Comparison of ENCODE assay signal across 18 mouse cellular contexts in genomic region chr12:86994166-86994565, GRCm38 (mm10). TPM values are rescaled to one million over a fixed set of nuclear protein-coding genes. Genes with fewer than 3 reads are reported as not detected.
DNase-seq lines count a peak whose midpoint lies in the region; ATAC-seq lines count a peak whose summit lies in the region.
"Had no signal": no experiment of that assay in that cellular context is flagged by ENCODE, and none has a peak within 500 bp of the region (broad histone marks: within the 10 kb centered on the region; RNA-seq: fewer than 3 reads in every experiment).

No protein-coding gene starts in this region.

- H3K27ac ChIP-seq in hindbrain, embryonic 15.5 days (replicated peaks), result 0 out of 2 replicates have a peak overlapping the region, but pooled peaks have one; percentile 4
- no peak overlapping the region for H3K27ac ChIP-seq in hindbrain, embryonic 12.5 days
- H3K27ac ChIP-seq: liver, embryonic 14.5 days had no signal

- no peak overlapping the region for H3K4me2 ChIP-seq in hindbrain, embryonic 15.5 days
- H3K4me2 ChIP-seq in hindbrain, embryonic 12.5 days (replicated peaks), result no peak overlapping the region
- H3K4me2 ChIP-seq: neural tube, embryonic 13.5 days had no signal

- peaks cover 4% of the 10 kb centered on the region; the same call in 1 of the 2 replicates for H3K27me3 ChIP-seq in hindbrain, embryonic 15.5 days
- H3K27me3 ChIP-seq in hindbrain, embryonic 12.5 days, result peaks cover 26% of the 10 kb centered on the region

- no peak for ATAC-seq in hindbrain, embryonic 15.5 days (ENCODE audit: low FRiP score, low read depth)
- ATAC-seq in hindbrain, embryonic 12.5 days (ENCODE audit: low FRiP score), result no peak
- ATAC-seq: forebrain, embryonic 14.5 days; hindbrain, embryonic 16.5 days; midbrain, embryonic 16.5 days had no signal

- H3K9me3 ChIP-seq in hindbrain, embryonic 15.5 days, result no peaks in the 10 kb centered on the region
- no peaks in the 10 kb centered on the region for H3K9me3 ChIP-seq in hindbrain, embryonic 12.5 days (replicated peaks)

- peak; percentile 58 for DNase-seq in testis, postnatal 10 days (ENCODE audit: low spot score)
- DNase-seq in testis, postnatal 14 days (ENCODE audit: low spot score), result no peak
- DNase-seq in embryo, embryonic 9.5 days (ENCODE audit: extremely low spot score), result peak; percentile 33
- DNase-seq in right cerebral cortex, postnatal 36 days (ENCODE audit: low spot score in 2 of 2), result no peak
- no peak for DNase-seq in layer of hippocampus, postnatal 25 days (ENCODE audit: extremely low spot score in 1 of 2, low spot score in 1 of 2)
- DNase-seq: adrenal gland, adult 2 months; kidney, adult 9 months; left cerebral cortex, postnatal 4 days; lung, postnatal 36 days had no signal

- H3K36me3 ChIP-seq in hindbrain, embryonic 15.5 days, result no peaks in the 10 kb centered on the region
- no peaks in the 10 kb centered on the region for H3K36me3 ChIP-seq in hindbrain, embryonic 12.5 days
- H3K36me3 ChIP-seq: neural tube, embryonic 13.5 days had no signal

- WGBS in hindbrain, embryonic 15.5 days, result 31% methylated on average over 4 of the region's 4 CpGs
- 40% methylated on average over 4 of the region's 4 CpGs for WGBS in hindbrain, embryonic 12.5 days

- H3K4me1 ChIP-seq in hindbrain, embryonic 15.5 days (replicated peaks), result peaks cover 37% of the 10 kb centered on the region
- peaks cover 30% of the 10 kb centered on the region for H3K4me1 ChIP-seq in hindbrain, embryonic 12.5 days

- no peak overlapping the region for H3K9ac ChIP-seq in hindbrain, embryonic 15.5 days
- no peak overlapping the region for H3K9ac ChIP-seq in hindbrain, embryonic 12.5 days
- H3K9ac ChIP-seq: liver, embryonic 14.5 days; neural tube, embryonic 13.5 days had no signal

- no peak overlapping the region for H3K4me3 ChIP-seq in hindbrain, embryonic 15.5 days
- H3K4me3 ChIP-seq in hindbrain, embryonic 12.5 days, result no peak overlapping the region
- H3K4me3 ChIP-seq: neural tube, embryonic 13.5 days had no signal

RNA-seq across cellular contexts. Expression of gene Zdhhc22, which starts 3.9 kb away (rescaled TPM):
- 21.8 and 22.0 TPM in 2 replicates for polyA plus RNA-seq in hindbrain, embryonic 15.5 days (2015; fragmentation: Nextera tagmentation; extraction: Ambion mirVana)
- polyA plus RNA-seq in hindbrain, embryonic 12.5 days (2016; fragmentation: Nextera tagmentation; extraction: Ambion mirVana), result 2.9 and 3.7 TPM in 2 replicates
- total RNA-seq in layer of hippocampus, postnatal 25 days (2021), result 10 to 100 TPM; 10.3 to 10.9 TPM
- total RNA-seq: CH12.LX; gastrocnemius, adult 8-10 months had no signal
- polyA plus RNA-seq: liver, embryonic 14.5 days had no signal

RNA-seq across cellular contexts. Expression of gene Tmem63c, which starts 27.0 kb away (rescaled TPM):
- polyA plus RNA-seq in hindbrain, embryonic 15.5 days (2015; fragmentation: Nextera tagmentation; extraction: Ambion mirVana), result 10.3 and 11.1 TPM in 2 replicates
- 1.8 and 2.3 TPM in 2 replicates for polyA plus RNA-seq in hindbrain, embryonic 12.5 days (2016; fragmentation: Nextera tagmentation; extraction: Ambion mirVana)
- total RNA-seq in layer of hippocampus, postnatal 25 days (2021), result 10 to 100 TPM; 32.4 to 35.6 TPM
- polyA plus RNA-seq: liver, embryonic 14.5 days had no signal

RNA-seq across cellular contexts. Expression of gene Cipc, which starts 47.3 kb away (rescaled TPM):
- polyA plus RNA-seq in hindbrain, embryonic 15.5 days (2015; fragmentation: Nextera tagmentation; extraction: Ambion mirVana), result 45.1 and 46.1 TPM in 2 replicates
- polyA plus RNA-seq in hindbrain, embryonic 12.5 days (2016; fragmentation: Nextera tagmentation; extraction: Ambion mirVana), result 41.1 and 46.9 TPM in 2 replicates
- 10 to 100 TPM; 62.0 to 74.2 TPM for total RNA-seq in layer of hippocampus, postnatal 25 days (2021)

Comparison
In these comparisons a context has a peak if more than half of its experiments do, and no peak if none do; other contexts are left out.
1. DNase-seq: peak in testis, postnatal 10 days (single experiment) and embryo, embryonic 9.5 days (single experiment); none in testis, postnatal 14 days (single experiment), right cerebral cortex, postnatal 36 days (0 of 2) and layer of hippocampus, postnatal 25 days (0 of 2).